Mouse (Mus musculus) intestine, postnatal 0 days (tissue): ENCODE data around the gene Eml4. TPM values are rescaled to one million over a fixed set of nuclear protein-coding genes. Genes with fewer than 3 reads are reported as not detected.

ENCODE experiments used
- ATAC-seq: fragments of 200-750 bp; cut with Nextera tagmentation; 2 replicates; pipeline ENCODE4 v1.8.0; 2017; ENCODE audit warnings: mild to moderate bottlenecking, moderate TSS enrichment, moderate library complexity
- H3K27ac ChIP-seq: fragments of 300-500 bp; sonication (generic); 2 replicates; pipeline ENCODE4 v1.5.1; 2014; ENCODE audit warnings: mild to moderate bottlenecking, low read depth, low read length, moderate library complexity
- H3K27me3 ChIP-seq: fragments of 300-500 bp; sonication (generic); replicated peaks from 2 replicates; pipeline ENCODE4 v1.6.1; 2014; ENCODE audit warnings: low read length, mixed read lengths; ENCODE audit not compliant: control insufficient read depth, insufficient read depth
- H3K36me3 ChIP-seq: fragments of 300-500 bp; sonication (generic); 2 replicates; pipeline ENCODE4 v1.6.1; 2014; ENCODE audit warnings: mild to moderate bottlenecking, moderate library complexity; ENCODE audit not compliant: control insufficient read depth, insufficient read depth
- H3K4me1 ChIP-seq: fragments of 300-500 bp; sonication (generic); replicated peaks from 2 replicates; pipeline ENCODE4 v1.6.1; 2014; ENCODE audit warnings: antibody characterized with exemption, low read length, mixed read lengths; ENCODE audit not compliant: control insufficient read depth, insufficient read depth
- H3K4me2 ChIP-seq: fragments of 300-500 bp; sonication (generic); replicated peaks from 2 replicates; pipeline ENCODE4 v1.6.1; 2014; ENCODE audit warnings: low read depth, mild to moderate bottlenecking, moderate library complexity
- H3K4me3 ChIP-seq: fragments of 300-500 bp; sonication (generic); 2 replicates; pipeline ENCODE4 v1.5.1; 2014; ENCODE audit warnings: low read depth, low read length
- H3K9ac ChIP-seq: fragments of 300-500 bp; sonication (generic); 2 replicates; pipeline ENCODE4 v1.6.1; 2014; ENCODE audit warnings: mild to moderate bottlenecking, low read depth, low read length
- H3K9me3 ChIP-seq: fragments of 300-500 bp; sonication (generic); 2 replicates; pipeline ENCODE4 v1.6.1; 2016; ENCODE audit warnings: mixed run types; ENCODE audit not compliant: control insufficient read depth
- CTCF ChIP-seq: sonication (generic); IDR thresholded peaks from 2 replicates; pipeline ENCODE4 v1.5.1; 2016; ENCODE audit warnings: low read depth, mild to moderate bottlenecking, control low read depth, antibody characterized with exemption, moderate library complexity
- WGBS: fragments of 180-500 bp; shearing (Covaris S2); extraction: QIAGEN DNeasy Blood & Tissue Kit; methylation state at CpG from one replicate; pipeline ENCODE4 v1.1.7; 2014; 5-methylcytosine and 5-hydroxymethylcytosine counted together
- polyA plus RNA-seq: library from polyadenylated mRNA; unstranded; fragments of >200 nt; fragmentation: Nextera tagmentation; extraction: Ambion mirVana; gene quantifications from 2 replicates; pipeline ENCODE4 v1.2.1, GENCODE M21; 2015

The Eml4 gene
- polyA plus RNA-seq, 1 experiment from 2014 or later: 13.2 TPM

GRCm38 (mm10) chr17:83351601-83352413 lies 1.1 kb downstream of the Eml4 start:
- peak overlapping the region; percentile 94 for H3K9ac ChIP-seq
- 0 out of 2 replicates have a peak, but pooled peaks cover 10% of the 10 kb centered on the region for H3K4me1 ChIP-seq
- no peaks in the 10 kb centered on the region for H3K36me3 ChIP-seq
- WGBS: 2% methylated on average over 13 of the region's 13 CpGs
- H3K27me3 ChIP-seq: no peaks in the 10 kb centered on the region
- peak overlapping the region; percentile 84 for H3K4me2 ChIP-seq
- no peaks in the 10 kb centered on the region for H3K9me3 ChIP-seq
- TF ChIP-seq CTCF: no peak
- ATAC-seq: no peak
- peak overlapping the region; percentile 96 for H3K4me3 ChIP-seq
- H3K27ac ChIP-seq: peak overlapping the region; percentile 89

- no peak for ATAC-seq
- peak overlapping the region; percentile 84 for H3K4me2 ChIP-seq
- no peaks in the 10 kb centered on the region for H3K27me3 ChIP-seq
- peak overlapping the region; percentile 96 for H3K4me3 ChIP-seq
- no peaks in the 10 kb centered on the region for H3K36me3 ChIP-seq
- no peak overlapping the region for H3K27ac ChIP-seq
- H3K4me1 ChIP-seq: 0 out of 2 replicates have a peak, but pooled peaks cover 10% of the 10 kb centered on the region
- H3K9ac ChIP-seq: no peak overlapping the region
- H3K9me3 ChIP-seq: no peaks in the 10 kb centered on the region
- 11% methylated on average over 2 of the region's 2 CpGs for WGBS
- TF ChIP-seq CTCF: no peak
Measured at GRCm38 (mm10) chr17:83352456-83352855, 1.7 kb downstream of the Eml4 start.

GRCm38 (mm10) chr17:83353011-83353410 lies 2.3 kb downstream of the Eml4 start:
- 30% methylated on average over 5 of the region's 5 CpGs for WGBS
- Histone ChIP-seq H3K4me3 (peak overlapping the region; percentile 96), H3K27ac (no peak overlapping the region), H3K4me1 (0 out of 2 replicates have a peak, but pooled peaks cover 10% of the 10 kb centered on the region), H3K27me3 (no peaks in the 10 kb centered on the region), H3K9me3 (no peaks in the 10 kb centered on the region), H3K36me3 (no peaks in the 10 kb centered on the region), H3K9ac (no peak overlapping the region), H3K4me2 (peak overlapping the region; percentile 52)
- no peak for TF ChIP-seq CTCF
- ATAC-seq: no peak

GRCm38 (mm10) chr17:83353460-83353859 lies 2.7 kb downstream of the Eml4 start:
- no peak for TF ChIP-seq CTCF
- Histone ChIP-seq H3K36me3 (no peaks in the 10 kb centered on the region), H3K27me3 (no peaks in the 10 kb centered on the region), H3K9ac (no peak overlapping the region), H3K4me1 (0 out of 2 replicates have a peak, but pooled peaks cover 9% of the 10 kb centered on the region), H3K4me2 (peak overlapping the region; percentile 52; the same call in 1 of the 2 replicates), H3K9me3 (no peaks in the 10 kb centered on the region), H3K4me3 (no peak overlapping the region), H3K27ac (no peak overlapping the region)
- no peak for ATAC-seq
- WGBS: 32% methylated on average over 4 of the region's 4 CpGs

- H3K4me3 ChIP-seq: no peak overlapping the region
- no peak overlapping the region for H3K4me2 ChIP-seq
- no peak for TF ChIP-seq CTCF
- ATAC-seq: no peak
- 48% methylated on average over 2 of the region's 2 CpGs for WGBS
- no peak overlapping the region for H3K9ac ChIP-seq
- H3K27ac ChIP-seq: no peak overlapping the region
- H3K36me3 ChIP-seq: no peaks in the 10 kb centered on the region
- H3K27me3 ChIP-seq: no peaks in the 10 kb centered on the region
- no peaks in the 10 kb centered on the region for H3K9me3 ChIP-seq
- H3K4me1 ChIP-seq: peaks cover 6% of the 10 kb centered on the region; the same call in 1 of the 2 replicates
Measured at GRCm38 (mm10) chr17:83355481-83355880, 4.8 kb downstream of the Eml4 start.

GRCm38 (mm10) chr17:83359934-83360333 lies 9.2 kb downstream of the Eml4 start:
- no peak for ATAC-seq
- WGBS: 42% methylated on average over 4 of the region's 4 CpGs
- no peak overlapping the region for H3K27ac ChIP-seq

More at GRCm38 (mm10) chr17:83359934-83360333, 9.2 kb downstream of the Eml4 start:
- Histone ChIP-seq H3K4me3 (no peak overlapping the region), H3K4me1 (peaks cover 4% of the 10 kb centered on the region; the same call in 1 of the 2 replicates), H3K4me2 (0 out of 2 replicates have a peak overlapping the region, but pooled peaks have one; percentile 9), H3K36me3 (no peaks in the 10 kb centered on the region), H3K27me3 (no peaks in the 10 kb centered on the region), H3K9me3 (no peaks in the 10 kb centered on the region), H3K9ac (no peak overlapping the region)
- no peak for TF ChIP-seq CTCF
